Mouse (Mus musculus) right cerebral cortex, postnatal 10 days (tissue): ENCODE results near the gene Ctnnd1.
"Not testable (repeated sequence)": the region's sequence is repeated elsewhere in the genome, so short reads cannot be mapped to it uniquely, and the experiment has no call there.

Experiments used
- DNase-seq, 2 experiments: peaks; one replicate each; pipeline ENCODE4 v3.0.0; 2021; ENCODE audit warnings: low spot score in 2 of 2

Ctnnd1 gene

DNA sequence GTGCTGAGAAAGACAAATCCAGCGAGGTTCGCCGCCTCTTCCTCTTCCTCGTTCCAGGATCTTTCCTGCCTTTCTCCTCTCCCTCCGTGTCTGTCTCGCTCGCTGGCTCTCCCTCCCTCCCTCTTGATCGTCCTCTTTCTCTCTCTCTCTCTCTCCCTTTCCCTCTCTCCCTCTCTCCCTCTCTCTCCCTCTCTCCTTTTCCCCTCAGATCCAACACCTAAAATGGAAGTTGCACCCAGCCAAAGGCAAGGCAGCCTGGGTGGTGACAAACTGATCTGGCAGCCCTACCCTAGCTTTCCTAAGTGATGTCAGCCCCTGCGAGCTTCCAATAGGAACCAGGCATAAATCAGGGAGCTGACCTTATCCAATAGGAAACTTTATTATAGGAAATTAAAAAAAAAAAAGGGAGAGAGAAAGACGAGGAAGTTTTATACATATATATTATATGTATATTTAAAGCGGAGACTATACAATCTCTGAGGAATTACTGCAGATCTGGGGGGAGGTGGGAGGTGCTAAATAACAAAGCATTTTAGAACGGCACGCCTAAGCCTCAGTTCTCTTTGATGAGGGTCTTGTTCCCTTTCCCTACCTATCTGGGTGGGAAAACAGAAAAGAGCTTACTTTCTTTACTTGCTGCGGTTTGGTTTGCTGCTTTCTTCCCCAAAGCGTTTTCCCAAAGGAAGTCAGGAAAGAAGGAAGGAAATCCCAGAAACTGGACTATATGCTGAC, at the start of gene Ctnnd1:
Gene Ctnnd1 (minus strand): TSS at position 302 of the 732 bp plus-strand sequence.
- DNase-seq = peak; percentile 92 to 95

DNA sequence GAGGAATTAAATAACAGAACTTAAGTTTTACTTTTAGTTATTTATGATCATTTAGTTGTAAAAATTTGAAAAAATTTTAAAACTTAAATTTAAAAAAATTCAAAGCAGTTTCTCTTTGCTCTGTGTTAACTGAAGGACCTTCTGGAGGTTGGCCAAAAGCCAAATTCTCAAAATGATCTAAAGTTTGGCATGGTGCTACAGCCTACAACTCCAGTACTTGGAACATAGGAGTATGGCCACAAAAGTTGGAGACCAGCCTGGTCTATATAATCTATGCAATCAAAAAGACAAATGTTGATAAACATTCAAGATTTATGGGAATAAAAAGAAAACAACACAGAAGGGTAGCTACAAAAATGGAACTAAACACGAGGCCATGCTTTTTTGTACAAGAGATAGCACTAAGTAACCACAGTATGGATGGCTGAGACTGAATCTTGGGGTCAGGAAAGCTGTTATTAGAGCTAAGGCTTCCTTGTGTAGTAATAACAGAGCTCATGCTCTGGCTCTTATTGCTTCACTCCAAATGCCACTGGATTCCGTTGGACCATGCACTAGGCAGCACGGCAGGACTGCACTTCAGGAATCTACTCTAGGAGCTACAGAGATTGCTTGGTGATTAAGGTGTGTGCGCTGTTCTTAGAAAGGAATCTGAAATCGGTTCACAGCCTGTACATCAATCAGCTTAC, 44.6 kb upstream of the Ctnnd1 start:
- DNase-seq = no peak

DNA sequence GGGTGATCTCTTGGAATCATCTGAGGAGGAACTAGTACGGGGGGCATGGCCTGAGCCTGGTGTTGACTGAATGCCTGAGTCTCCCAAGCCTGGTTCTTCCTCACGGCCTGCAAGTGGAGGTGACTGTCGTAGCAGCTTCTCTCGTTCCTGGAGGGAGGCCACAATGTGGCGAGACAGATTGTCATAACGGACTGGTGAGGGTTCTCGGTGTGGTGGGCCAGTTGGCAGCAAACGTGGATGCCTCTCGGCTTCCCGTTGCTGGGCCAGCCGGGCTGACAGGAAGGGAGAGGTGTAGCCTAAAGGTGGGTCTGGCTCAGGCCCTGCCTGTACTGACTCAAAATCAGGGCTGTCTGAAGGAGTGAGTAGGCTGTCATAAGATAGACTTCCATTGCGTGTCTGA, 39.5 kb upstream of the Ctnnd1 start:
- no peak for DNase-seq

DNA sequence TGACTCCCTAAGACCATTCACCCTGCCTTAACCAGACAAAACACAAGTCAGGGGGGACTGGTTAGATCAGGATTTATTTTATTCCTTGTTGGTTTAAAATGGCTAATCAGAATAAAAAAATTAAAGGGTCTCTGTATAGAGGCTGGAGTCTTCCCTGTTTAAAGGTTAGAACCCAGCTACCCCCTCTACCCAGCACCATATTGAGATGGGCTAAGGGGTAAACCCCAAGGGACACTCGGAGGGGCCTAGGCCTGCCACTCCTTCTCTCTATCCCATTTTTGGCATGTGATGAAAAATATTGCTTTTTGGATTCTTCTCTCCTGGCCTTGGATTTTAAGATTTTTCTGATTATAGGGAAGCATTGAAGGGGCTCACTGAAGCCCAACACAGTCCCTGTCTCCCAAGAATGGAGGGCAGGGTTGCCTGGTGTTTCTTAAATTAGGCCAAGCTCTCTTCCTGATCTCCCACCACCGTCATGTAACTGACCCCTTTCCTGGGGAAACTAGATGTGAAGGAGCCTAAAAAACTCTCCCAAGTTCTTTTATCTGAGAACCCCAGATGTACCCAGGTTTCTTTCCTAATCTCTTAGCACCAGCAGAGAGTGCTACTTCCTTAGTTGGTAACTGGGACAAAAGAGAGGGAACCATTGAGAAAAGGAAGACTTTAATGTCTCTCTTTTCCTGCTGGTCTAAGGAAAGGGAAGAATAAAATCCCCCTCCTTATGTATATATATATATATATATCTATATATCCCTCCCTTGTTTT, 37.7 kb upstream of the Ctnnd1 start:
- DNase-seq = no peak

DNA sequence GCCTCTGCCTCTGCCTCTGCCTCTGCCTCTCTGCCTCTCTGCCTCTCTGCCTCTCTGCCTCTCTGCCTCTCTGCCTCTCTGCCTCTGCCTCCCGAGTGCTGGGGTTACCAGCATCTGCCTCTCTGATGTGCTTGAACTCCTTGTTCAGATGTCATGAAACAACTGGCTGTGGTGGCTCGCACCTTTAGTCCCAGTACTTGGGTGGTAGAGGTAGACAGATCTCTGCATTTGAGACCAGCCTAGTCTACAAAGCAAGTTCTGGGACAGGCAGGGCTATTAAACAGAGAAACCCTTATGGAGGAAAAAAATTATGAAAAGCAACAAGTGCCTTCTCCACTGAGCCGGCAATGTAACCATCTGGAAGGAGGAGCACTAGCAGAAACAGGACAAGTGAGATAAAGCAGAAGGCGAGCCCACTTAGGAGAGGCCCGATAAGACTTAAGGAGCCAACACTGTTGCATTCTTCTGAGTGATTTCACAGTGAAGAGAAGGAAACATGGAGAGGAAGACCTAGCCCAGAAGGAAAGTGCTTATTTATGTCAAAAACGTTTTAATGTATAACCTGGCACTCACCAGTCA, 32.1 kb upstream of the Ctnnd1 start:
- DNase-seq = no peak

DNA sequence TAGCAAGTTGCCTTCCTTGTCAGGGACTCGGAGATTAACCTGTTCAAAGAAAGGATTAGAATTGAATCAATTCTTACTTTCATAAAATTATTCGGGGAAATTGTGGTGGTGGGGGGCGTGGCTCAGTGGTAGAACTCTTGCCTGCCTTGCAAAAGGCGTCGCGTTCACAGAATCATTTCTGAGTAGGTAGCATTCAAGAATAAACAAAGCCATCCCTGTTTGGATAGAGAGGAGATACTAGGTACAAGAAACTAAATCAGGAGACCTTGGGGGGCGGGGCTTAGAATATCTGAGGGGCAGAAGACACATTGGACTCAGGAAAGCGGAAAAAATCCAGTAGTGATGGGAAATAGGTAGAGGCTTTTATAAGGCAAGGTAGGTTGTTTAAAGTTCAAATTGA, 28.5 kb upstream of the Ctnnd1 start, which contains the start of gene Tmx2:
Gene Tmx2 (minus strand): TSS at position 125 of the 400 bp plus-strand sequence.
- no peak for DNase-seq

DNA sequence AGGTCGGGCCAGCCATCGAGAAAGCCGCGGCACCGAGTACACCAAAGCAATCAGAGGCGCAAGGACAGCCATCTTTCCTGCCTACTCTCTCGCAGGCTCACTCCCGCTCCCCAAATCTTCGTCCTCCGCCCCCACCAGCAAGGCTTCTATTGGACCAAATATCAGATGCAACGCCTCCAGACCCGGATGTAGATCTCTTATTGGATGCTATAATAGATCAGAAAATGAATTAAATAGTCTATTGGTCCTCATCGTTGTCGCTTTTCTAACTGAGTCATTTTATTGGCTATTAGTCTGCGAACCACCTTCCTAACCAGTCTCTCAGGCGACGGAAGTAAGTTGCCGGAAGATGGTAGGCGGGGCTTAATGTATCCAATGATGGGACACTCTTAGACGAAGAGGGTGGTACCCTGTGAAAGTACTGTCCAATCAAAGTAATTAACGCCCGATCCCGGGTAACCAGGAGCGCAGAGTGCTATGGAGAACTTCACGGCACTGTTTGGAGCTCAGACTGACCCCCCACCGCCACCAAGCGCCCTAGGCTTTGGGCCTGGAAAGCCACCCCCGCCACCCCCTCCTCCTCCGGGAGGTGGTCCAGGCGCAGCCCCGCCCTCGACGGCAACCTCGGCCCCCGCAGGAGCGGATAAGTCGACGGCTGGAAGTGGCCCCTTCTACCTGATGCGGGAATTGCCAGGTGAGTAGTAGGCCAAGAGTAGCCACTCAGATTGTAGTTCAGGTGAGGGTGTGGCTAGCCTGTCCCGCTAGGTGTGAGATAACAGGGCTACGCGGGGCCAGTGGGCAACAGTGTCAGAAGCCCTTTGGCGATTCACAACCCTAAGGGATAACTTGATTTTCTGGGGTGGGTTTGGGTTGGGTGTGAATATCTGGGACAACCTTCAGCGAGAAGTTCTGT, 27.7 kb upstream of the Ctnnd1 start, which contains the start of the genes Gm28635 and Med19:
Gene Gm28635 (minus strand): TSS at position 74 of the 913 bp plus-strand sequence.
Gene Med19 (plus strand): TSS at position 435 of the 913 bp plus-strand sequence.
- peak; percentile 95 to 99 for DNase-seq

DNA sequence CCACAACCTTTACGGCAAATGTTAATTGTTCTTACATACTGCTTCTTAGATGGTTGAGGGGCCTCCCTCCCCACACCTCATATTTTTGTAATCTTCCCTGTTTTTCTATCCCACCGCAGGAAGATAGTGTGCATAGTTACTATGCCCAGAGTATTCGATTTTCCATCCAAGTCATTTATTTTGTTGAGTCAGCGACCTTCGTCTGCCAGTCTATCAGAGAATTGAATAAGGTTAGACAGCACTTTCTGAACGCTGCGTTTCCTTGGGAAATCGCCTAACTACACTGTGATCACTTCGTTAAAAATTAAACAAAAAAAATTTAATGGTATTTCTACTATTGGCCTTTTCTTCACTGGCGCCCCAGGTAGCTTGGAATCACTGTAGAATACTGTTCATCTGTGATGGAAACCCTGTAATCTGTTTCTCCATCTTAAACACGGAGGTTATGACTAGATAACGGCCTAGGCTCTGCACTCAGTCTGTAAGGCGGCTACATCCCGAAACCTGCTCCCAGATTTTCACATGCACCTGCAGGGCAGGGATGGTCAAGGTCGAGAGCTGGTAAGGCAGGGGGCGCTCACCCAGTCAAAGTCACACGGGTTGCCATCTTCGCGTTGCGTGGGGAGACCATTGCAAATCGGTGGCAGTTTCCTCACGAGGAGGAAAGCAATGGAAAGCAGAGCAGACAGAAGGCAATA, 26.9 kb upstream of the Ctnnd1 start:
- no peak for DNase-seq

DNA sequence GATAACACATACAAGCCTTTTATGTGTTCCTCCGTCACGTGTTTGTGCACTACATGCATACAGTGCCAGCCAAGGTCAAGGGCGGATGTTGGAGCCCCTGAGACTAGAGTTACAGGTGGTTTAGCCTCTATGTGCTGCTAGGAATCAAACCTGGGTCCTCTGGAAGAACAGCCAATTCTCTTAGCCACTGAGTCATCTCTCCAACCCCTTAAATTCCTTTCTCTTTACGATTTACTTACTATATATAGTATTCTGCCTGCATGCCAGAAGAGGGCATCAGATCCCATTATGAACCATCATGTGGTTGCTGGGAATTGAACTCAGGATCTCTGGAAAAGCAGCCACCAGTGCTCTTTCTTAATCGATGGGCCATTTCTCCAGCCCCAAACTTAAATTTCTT, 21.0 kb upstream of the Ctnnd1 start:
- not testable (repeated sequence) for DNase-seq

DNA sequence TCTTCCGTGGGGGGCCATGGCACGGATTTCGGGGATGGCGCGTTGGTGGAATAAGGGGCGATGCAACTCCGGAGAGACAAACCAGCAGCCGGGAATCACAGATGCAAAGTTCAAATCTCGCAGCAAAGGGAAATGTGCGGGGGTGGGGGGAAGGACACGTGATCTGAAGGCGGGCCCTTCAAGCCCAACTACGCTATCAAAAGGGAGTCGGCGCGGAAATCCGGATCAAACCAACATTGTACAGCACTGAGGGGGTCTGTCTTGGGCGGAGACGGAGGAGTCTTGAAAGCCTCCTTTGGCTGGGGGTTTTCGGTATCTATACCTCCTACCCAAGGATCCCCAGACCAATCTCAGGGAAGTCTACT, 20.0 kb upstream of the Ctnnd1 start, which contains the start of gene Selenoh:
Gene Selenoh (minus strand): TSS at position 202 of the 365 bp plus-strand sequence.
- DNase-seq = peak; percentile 96

DNA sequence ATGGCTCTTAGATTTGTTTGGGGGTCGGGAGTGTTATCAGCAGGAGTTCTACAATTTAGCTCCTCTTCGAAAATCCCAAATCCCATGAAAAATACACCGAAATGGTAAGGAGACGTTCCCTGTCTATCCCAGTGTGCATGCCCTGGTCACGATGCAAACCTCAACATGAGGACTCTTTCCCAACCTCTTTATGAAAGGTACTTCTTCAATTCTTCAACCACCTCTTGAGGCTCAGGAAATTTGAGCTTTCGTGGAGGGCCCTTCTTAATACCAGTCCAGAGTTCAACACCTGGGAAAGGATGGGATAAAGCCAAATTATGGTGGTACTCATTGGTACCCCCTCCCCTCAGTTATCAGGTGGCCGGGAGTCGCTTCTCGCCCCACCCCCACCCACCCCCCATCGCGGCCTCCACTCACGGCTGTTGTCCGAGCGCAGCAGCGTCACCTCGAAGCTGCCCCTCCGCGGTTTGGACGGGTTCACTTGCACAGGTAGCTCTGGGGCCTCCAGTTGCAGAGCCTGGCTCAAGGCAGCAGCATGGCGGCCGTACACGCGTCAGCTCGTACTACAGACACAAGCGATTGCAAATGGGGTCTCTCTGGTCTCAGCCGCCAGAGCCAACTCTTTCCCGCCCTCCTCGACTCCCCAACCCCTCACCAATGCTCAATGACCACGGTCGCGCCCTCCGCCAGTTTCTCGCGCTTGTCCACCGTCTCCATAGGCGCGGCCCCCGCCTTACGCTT, 19.4 kb upstream of the Ctnnd1 start:
- DNase-seq = no peak

DNA sequence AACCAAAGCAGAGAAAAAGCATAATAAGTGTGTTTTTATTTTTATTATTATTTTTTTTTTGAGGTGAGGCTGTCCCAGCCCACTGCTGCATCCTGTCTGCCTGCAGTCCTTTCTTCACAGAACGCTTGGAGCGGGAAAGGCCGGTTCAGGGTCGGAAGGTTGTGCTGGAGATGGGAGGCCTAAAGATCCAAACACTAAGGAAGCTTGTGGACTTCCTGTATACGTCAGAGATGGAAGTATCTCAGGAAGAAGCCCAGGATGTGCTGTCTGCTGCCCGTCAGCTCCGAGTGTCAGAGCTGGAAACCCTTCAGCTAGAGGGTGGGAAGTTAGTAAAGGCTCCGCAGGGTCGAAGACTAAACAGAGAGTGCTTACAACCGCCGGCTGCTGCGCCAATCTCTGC, 15.5 kb upstream of the Ctnnd1 start:
- no peak for DNase-seq

DNA sequence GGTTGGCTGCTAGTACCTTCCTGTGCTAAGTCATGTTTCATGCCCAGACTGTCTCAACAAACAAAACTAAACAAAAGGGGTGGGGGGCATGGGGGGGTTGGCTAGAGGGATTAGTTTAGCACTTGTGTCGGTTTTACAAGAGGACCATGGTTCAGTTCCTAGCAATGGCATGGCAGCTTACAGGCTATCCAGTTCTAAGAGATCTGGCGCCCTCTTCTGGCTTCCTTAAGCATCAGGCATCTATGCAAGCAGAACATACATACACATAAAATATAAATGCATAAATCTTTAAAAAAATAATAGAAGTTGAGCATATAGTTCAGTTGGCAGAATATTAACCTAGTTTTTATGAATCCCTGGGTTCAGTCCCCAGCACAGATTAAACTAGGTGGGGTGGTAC, 12.3 kb upstream of the Ctnnd1 start:
- DNase-seq = no peak

DNA sequence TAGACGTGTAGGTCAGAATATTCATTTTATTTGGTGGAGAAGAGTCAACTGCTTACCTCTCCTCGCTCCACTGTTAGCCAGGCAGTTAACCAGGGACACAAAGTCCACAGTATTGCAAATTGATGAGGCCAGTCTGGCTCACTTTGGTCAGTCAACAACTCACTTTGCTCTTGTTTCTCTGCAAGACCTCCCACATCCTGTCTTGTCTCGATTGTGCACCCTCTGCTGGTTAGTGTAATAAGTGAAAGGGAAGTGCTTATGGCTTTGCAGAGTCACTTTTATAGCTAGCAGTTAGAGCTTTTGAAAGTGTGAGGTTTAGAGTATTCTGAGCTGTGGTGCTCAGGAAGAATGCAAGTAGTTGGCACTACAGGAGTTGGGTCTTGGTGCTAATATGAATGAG, 9.7 kb upstream of the Ctnnd1 start:
- peak in 1 of 2 experiments; percentile 54 for DNase-seq

DNA sequence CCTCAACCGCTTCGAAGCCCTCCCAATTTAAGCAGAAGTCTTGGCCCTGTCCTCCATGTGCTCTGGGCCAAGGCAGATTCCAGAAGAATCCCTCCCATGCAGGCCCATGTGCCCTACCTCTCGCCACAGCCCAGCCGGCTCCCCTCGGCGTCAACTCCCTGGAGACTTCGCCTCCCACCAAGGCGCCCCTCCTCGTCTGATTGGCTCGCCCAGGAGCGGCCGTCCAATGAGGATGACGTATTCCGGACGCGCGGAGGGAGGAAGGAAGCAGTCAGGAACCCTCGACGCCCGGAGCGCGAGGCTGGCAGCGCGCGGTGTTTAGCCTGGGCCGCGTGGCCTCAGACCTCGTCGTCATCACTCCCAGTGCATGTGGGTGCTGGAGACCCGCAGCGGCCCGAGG, 8.2 kb upstream of the Ctnnd1 start, which contains the start of gene Btbd18:
Gene Btbd18 (plus strand): TSS at position 274 of the 400 bp plus-strand sequence.
- no peak for DNase-seq

DNA sequence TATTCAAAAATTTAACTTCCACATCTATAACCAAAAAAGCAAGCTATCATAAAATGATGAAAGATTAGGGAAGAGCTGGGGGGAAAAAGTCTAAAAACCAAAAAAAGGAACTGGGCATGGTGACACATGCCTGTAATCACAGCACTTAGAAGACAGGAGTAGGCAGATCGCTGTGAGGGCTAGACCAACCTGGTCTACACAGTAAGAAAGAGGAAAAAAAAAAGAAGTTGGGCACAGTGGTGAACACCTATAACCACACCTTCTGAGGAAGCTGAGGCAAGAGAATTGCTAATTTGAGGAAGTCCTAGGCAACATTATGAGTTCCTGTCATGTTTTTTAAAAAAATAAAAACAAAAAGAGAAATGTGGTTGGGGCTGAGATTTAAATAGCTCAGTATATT, 5.3 kb upstream of the Ctnnd1 start:
- DNase-seq = no peak

DNA sequence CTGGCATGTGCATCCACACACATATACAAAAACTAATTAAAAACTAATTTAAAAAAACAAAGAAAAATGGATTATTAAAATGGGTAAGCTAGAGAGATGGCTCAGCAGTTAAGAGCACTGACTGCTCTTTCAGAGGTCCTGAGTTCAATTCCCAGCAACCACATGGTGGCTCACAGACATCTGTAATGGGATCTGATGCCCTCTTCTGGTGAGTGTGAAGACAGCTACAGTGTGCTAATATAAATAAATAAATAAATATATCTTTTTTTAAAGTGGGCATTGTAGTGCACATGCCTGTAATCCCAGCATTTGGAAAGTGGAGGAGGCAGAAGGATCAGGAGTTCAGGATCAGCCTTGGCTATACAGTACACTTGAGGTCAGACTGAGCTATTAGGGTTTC, 2.8 kb upstream of the Ctnnd1 start:
- no peak for DNase-seq

DNA sequence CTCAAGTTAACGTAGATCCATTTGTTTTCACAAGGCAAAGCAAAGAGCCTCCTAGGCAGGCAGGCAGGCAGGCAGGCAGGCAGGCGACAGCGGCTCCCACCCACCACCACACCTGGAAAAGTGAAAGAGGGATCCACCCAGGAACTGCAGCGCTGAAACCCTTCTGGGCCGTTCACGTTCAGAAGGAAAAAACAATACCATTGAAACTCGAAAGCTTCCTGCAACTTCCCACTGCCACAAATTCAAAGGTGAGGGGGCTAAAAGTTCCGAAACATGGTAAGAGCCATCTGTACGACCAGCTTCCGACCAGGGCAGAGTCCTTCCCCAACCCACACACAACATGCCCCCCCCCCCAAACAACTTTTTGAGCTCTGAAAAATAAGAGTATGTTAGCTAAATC, 891 bp downstream of the Ctnnd1 start:
- no peak for DNase-seq

DNA sequence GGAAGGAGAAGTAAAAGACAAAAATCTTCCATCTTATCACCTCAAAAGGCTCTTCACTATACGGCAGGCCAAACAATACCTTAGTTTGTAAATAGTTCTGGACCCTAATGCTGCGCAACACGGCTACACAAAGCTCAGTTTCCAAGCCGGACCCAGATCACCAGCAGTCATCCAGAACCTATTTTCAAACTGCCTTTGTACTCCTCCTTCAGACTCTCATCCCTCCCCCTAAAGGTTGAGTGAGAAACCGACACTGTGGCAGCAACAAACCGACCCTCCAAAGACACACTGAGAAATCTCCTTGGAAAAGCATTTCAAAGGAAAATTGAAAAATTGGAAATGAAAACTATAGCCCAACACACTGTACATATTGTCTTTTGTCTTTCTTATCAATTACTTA, 2.2 kb downstream of the Ctnnd1 start:
- DNase-seq = no peak
